Mouse (Mus musculus): ENCODE measurements at regions not wholly inside any gene's neighbourhood (a gene's known extent, or its start where the extent isn't known, plus 50 kb on each side); places are given as distances from the start of the nearest gene placed in this dataset.

- WGBS, result 84% methylated on average over 3 of the region's 3 CpGs
- Histone ChIP-seq H3K27me3 (ENCODE audit: control insufficient read depth, insufficient read depth, low read length) (no peaks in the 10 kb centered on the region), H3K36me3 (ENCODE audit: control insufficient read depth, insufficient read depth, low read length) (no peaks in the 10 kb centered on the region), H3K27ac (ENCODE audit: insufficient read depth, low read length) (no peak overlapping the region), H3K4me1 (ENCODE audit: control insufficient read depth, insufficient read depth, insufficient read length) (no peaks in the 10 kb centered on the region), H3K4me3 (ENCODE audit: extremely low read depth, insufficient read depth, insufficient read length) (no peak overlapping the region)
- DNase-seq (ENCODE audit: low read depth in 1 of 2, low spot score in 2 of 2), result no peak
- TF ChIP-seq CTCF (IDR thresholded peaks at IDR 0.05; ENCODE audit: extremely low read depth, insufficient read depth, insufficient read length, insufficient replicate concordance) (no peak), POLR2A (IDR thresholded peaks at IDR 0.05; ENCODE audit: low read depth, low read length) (no peak)
Observed at GRCm38 (mm10) chr14:58907932-58908331, 234.8 kb downstream of the 1700129C05Rik start.

- no peak overlapping the region for H3K27ac ChIP-seq (ENCODE audit: insufficient read depth, low read length)
- WGBS, result 92% methylated on average over 3 of the region's 3 CpGs
Observed at GRCm38 (mm10) chr14:58907359-58907758, 235.3 kb downstream of the 1700129C05Rik start.

GRCm38 (mm10) chr14:58906631-58907030 lies 236.1 kb downstream of the 1700129C05Rik start:
- H3K36me3 ChIP-seq (ENCODE audit: control insufficient read depth, insufficient read depth, low read length), result no peaks in the 10 kb centered on the region
- no peak overlapping the region for H3K4me3 ChIP-seq (ENCODE audit: extremely low read depth, insufficient read depth, insufficient read length)
- TF ChIP-seq CTCF (IDR thresholded peaks at IDR 0.05; ENCODE audit: extremely low read depth, insufficient read depth, insufficient read length, insufficient replicate concordance), result no peak
- no peak for TF ChIP-seq POLR2A (IDR thresholded peaks at IDR 0.05; ENCODE audit: low read depth, low read length)
- no peak for DNase-seq (ENCODE audit: low read depth in 1 of 2, low spot score in 2 of 2)
- H3K27ac ChIP-seq (ENCODE audit: insufficient read depth, low read length), result no peak overlapping the region
- no peaks in the 10 kb centered on the region for H3K4me1 ChIP-seq (ENCODE audit: control insufficient read depth, insufficient read depth, insufficient read length)
- 81% methylated on average over 4 of the region's 4 CpGs for WGBS
- no peaks in the 10 kb centered on the region for H3K27me3 ChIP-seq (ENCODE audit: control insufficient read depth, insufficient read depth, low read length)

More at GRCm38 (mm10) chr14:58907359-58907758, 235.3 kb downstream of the 1700129C05Rik start:
- no peak for DNase-seq (ENCODE audit: low read depth in 1 of 2, low spot score in 2 of 2)
- Histone ChIP-seq H3K4me3 (ENCODE audit: extremely low read depth, insufficient read depth, insufficient read length) (no peak overlapping the region), H3K36me3 (ENCODE audit: control insufficient read depth, insufficient read depth, low read length) (no peaks in the 10 kb centered on the region), H3K27me3 (ENCODE audit: control insufficient read depth, insufficient read depth, low read length) (no peaks in the 10 kb centered on the region), H3K4me1 (ENCODE audit: control insufficient read depth, insufficient read depth, insufficient read length) (no peaks in the 10 kb centered on the region)
- no peak for TF ChIP-seq POLR2A (IDR thresholded peaks at IDR 0.05; ENCODE audit: low read depth, low read length)

GRCm38 (mm10) chr14:58868176-58868949 lies 274.3 kb downstream of the 1700129C05Rik start:
- H3K4me3 ChIP-seq (ENCODE audit: extremely low read depth, insufficient read depth, insufficient read length), result no peak overlapping the region
- no peak for DNase-seq (ENCODE audit: low read depth in 1 of 2, low spot score in 2 of 2)
- TF ChIP-seq CTCF (IDR thresholded peaks at IDR 0.05; ENCODE audit: extremely low read depth, insufficient read depth, insufficient read length, insufficient replicate concordance) (no peak), POLR2A (IDR thresholded peaks at IDR 0.05; ENCODE audit: low read depth, low read length) (no peak)
- no peaks in the 10 kb centered on the region for H3K4me1 ChIP-seq (ENCODE audit: control insufficient read depth, insufficient read depth, insufficient read length)
- H3K36me3 ChIP-seq (ENCODE audit: control insufficient read depth, insufficient read depth, low read length), result no peaks in the 10 kb centered on the region
- no peaks in the 10 kb centered on the region for H3K27me3 ChIP-seq (ENCODE audit: control insufficient read depth, insufficient read depth, low read length)
- no peak overlapping the region for H3K27ac ChIP-seq (ENCODE audit: insufficient read depth, low read length)
- 79% methylated on average over 14 of the region's 14 CpGs for WGBS

GRCm38 (mm10) chr14:58867396-58868107 lies 275.1 kb downstream of the 1700129C05Rik start:
- no peaks in the 10 kb centered on the region for H3K27me3 ChIP-seq (ENCODE audit: control insufficient read depth, insufficient read depth, low read length)
- no peaks in the 10 kb centered on the region for H3K36me3 ChIP-seq (ENCODE audit: control insufficient read depth, insufficient read depth, low read length)
- no peak overlapping the region for H3K27ac ChIP-seq (ENCODE audit: insufficient read depth, low read length)
- no peak overlapping the region for H3K4me3 ChIP-seq (ENCODE audit: extremely low read depth, insufficient read depth, insufficient read length)
- H3K4me1 ChIP-seq (ENCODE audit: control insufficient read depth, insufficient read depth, insufficient read length), result no peaks in the 10 kb centered on the region
- no peak for DNase-seq (ENCODE audit: low read depth in 1 of 2, low spot score in 2 of 2)
- WGBS, result 72% methylated on average over 13 of the region's 13 CpGs
- TF ChIP-seq CTCF (IDR thresholded peaks at IDR 0.05; ENCODE audit: extremely low read depth, insufficient read depth, insufficient read length, insufficient replicate concordance), result no peak
- no peak for TF ChIP-seq POLR2A (IDR thresholded peaks at IDR 0.05; ENCODE audit: low read depth, low read length)

- Histone ChIP-seq H3K36me3 (ENCODE audit: control insufficient read depth, insufficient read depth, low read length) (no peaks in the 10 kb centered on the region), H3K27me3 (ENCODE audit: control insufficient read depth, insufficient read depth, low read length) (no peaks in the 10 kb centered on the region), H3K27ac (ENCODE audit: insufficient read depth, low read length) (no peak overlapping the region), H3K4me3 (ENCODE audit: extremely low read depth, insufficient read depth, insufficient read length) (no peak overlapping the region), H3K4me1 (ENCODE audit: control insufficient read depth, insufficient read depth, insufficient read length) (no peaks in the 10 kb centered on the region)
- 50% methylated on average over 4 of the region's 4 CpGs for WGBS
- TF ChIP-seq POLR2A (IDR thresholded peaks at IDR 0.05; ENCODE audit: low read depth, low read length), result no peak
- TF ChIP-seq CTCF (IDR thresholded peaks at IDR 0.05; ENCODE audit: extremely low read depth, insufficient read depth, insufficient read length, insufficient replicate concordance), result no peak
- DNase-seq (ENCODE audit: low read depth in 1 of 2, low spot score in 2 of 2), result no peak
Observed at GRCm38 (mm10) chr14:58854871-58855270, 287.8 kb downstream of the 1700129C05Rik start.

GRCm38 (mm10) chr14:58844565-58844964 lies 298.1 kb downstream of the 1700129C05Rik start:
- no peaks in the 10 kb centered on the region for H3K27me3 ChIP-seq (ENCODE audit: control insufficient read depth, insufficient read depth, low read length)
- no peak for DNase-seq (ENCODE audit: low read depth in 1 of 2, low spot score in 2 of 2)
- no peaks in the 10 kb centered on the region for H3K4me1 ChIP-seq (ENCODE audit: control insufficient read depth, insufficient read depth, insufficient read length)
- no peak for TF ChIP-seq POLR2A (IDR thresholded peaks at IDR 0.05; ENCODE audit: low read depth, low read length)
- no peak for TF ChIP-seq CTCF (IDR thresholded peaks at IDR 0.05; ENCODE audit: extremely low read depth, insufficient read depth, insufficient read length, insufficient replicate concordance)
- H3K4me3 ChIP-seq (ENCODE audit: extremely low read depth, insufficient read depth, insufficient read length), result no peak overlapping the region
- no peaks in the 10 kb centered on the region for H3K36me3 ChIP-seq (ENCODE audit: control insufficient read depth, insufficient read depth, low read length)
- WGBS, result 83% methylated on average over 2 of the region's 2 CpGs
- no peak overlapping the region for H3K27ac ChIP-seq (ENCODE audit: insufficient read depth, low read length)

All from spleen, adult 2 months (tissue).